Mouse (Mus musculus) adrenal gland, adult (tissue): Measurements from ENCODE around the gene Lgals7.
A peak's percentile ranks its signal among the peaks of the same experiment; 100 is the strongest.

ENCODE experiments used
- DNase-seq, 2 experiments: peaks; one replicate each; pipeline ENCODE4 v3.0.0; 2022 to 2023; ENCODE audit warnings: low spot score in 1 of 2; ENCODE audit not compliant: inconsistent age in 2 of 2

Lgals7 gene

DNA sequence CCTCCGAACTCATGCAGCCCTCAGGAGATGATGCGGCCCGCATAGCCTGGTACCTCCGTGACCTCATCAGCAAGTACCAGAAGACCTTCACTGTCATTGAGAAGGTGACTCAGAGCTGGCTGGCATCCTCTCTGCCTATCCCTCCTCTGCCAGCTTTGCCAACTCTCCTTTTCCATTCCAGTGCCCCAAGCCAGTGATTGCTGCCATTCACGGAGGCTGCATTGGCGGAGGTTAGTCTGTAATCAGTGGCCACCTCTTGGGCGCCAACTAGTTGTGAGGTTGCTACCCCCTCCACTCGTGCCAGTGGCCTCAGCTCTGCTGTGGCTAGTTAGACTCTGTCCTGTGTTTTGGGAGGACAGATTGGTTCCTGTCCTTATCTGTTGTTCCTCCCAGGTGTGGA is 33.8 kb upstream of the Lgals7 start:
- peak; percentile 86 to 92 for DNase-seq

DNA sequence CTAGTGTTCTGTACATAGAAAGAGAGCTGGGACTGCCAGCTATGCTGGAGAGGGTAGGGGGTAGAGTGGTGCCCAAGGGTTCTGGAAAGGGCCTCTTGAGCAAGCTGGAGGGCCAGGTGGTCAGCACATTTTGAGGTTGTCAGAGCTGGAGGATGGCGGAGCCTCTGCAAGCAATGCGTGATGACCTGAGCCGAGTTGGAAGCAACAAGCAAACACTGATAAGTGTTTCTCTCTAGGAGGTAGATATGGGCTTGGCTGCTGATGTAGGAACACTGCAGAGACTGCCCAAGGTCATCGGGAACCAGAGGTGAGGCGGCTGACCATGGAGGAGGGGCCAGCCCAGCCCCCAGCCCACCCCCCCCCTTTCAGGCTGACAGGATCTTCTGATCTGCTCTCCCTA is 32.7 kb upstream of the Lgals7 start:
- peak in 1 of 2 experiments; percentile 28 for DNase-seq

DNA sequence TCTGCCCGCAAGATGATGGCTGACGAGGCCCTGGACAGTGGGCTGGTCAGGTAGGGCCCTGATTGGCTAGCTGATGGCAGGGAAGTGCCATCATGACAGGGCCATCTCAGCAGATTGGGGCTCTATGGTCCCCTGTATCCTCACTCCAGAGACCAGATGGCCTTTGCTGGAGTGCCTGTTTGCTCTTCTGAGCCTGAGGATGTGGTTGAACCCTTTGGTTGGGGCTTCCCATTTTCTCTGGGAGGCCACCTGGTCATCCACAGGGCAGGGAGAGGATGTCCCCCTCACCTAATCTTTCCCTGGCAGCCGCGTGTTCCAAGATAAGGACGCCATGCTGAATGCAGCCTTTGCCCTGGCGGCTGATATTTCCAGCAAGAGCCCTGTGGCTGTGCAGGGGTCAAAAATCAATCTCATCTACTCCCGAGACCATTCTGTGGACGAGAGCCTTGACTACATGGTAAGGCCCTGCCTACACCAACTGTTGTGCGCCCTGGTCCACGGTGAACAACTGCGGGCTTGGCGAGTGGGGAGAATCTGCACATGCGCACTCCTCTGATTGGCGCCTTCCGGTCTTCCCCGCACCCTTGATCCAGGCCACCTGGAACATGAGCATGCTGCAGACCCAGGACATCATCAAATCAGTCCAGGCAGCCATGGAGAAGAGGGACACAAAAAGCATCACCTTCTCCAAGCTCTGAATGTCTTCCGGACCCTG is 32.1 kb upstream of the Lgals7 start:
- no peak for DNase-seq

- no peak for DNase-seq
These were observed 31.5 kb upstream of the Lgals7 start for GRCm38 (mm10) chr7:28832137-28832536.

DNA sequence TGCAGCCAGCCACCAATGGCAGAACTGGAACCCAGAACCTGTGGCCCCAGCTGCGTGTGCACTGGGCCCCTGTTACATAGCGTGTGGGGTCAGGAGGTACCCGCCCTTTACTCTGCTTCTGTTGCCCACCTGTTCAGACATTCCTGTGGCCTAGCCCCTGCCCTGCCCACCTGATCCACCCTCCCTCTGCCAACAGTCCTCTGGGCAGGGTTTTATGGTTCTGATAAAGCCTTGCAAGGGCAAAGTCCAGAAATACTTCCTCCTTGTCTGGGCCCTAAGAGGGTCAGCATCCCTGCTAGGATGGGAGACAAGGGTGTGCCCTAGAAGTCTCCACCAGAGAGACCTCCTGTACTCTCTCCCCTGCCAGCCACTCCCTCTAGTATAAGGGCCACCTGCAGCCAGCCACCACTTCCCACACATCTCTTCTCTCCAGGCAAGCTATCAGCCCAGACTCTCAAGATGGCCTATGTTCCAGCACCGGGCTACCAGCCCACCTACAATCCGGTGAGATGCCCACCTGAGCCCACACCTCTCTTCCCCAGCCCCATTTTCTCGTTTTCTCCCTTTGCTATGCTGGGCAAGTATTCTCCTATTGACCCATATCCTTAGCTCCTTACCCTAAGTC is 29.8 kb upstream of the Lgals7 start, which contains the start of gene Lgals4:
Lgals4 (plus strand) TSS at position 132 of the 625 bp plus-strand sequence.
- DNase-seq: no peak

DNA sequence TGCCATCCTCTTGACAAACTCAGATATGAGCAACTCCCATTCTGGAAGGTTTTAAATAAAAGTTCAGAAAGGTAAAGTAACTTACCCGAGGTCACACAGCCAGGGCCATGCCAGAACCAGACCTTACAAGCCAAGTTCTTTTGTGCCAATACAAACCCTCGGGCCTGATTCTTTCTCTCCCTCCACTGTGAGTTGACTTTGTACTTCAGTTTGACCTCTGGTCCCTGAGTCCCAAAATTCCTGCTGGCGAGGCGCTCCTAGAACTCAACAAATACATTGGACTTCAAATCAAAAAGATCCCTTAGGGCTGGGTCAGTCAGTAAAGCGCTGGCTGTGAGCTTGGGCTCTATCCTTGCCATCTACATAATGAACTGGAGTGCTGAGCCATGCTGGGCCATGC is 26.7 kb upstream of the Lgals7 start:
- DNase-seq: peak in 1 of 2 experiments; percentile 34

DNA sequence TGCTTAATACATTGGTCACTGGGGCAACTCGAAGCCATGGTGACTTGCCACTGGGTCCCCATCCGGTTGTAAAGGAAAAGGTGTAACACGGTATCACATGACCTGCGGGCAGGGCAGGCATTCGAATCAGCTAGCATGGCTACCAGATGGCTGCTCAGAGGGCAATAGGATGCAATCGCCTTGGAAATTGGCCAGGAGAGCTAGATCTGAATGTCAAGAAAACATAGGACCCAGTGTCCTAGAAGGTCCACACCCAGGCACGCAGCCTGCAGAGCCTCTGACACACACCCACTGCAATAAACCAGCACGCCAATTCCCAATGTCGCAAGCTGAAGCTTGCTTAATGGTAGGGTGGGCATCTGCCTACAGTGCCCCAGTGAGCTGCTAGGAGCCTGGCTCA is 25.3 kb upstream of the Lgals7 start:
- DNase-seq: peak in 1 of 2 experiments; percentile 47

GRCm38 (mm10) chr7:28847273-28847672 is 16.4 kb upstream of the Lgals7 start:
- no peak for DNase-seq

- no peak for DNase-seq
These were observed 13.9 kb upstream of the Lgals7 start for GRCm38 (mm10) chr7:28849700-28850236.

- DNase-seq: no peak
These were observed 13.0 kb upstream of the Lgals7 start for GRCm38 (mm10) chr7:28850642-28851041.

DNA sequence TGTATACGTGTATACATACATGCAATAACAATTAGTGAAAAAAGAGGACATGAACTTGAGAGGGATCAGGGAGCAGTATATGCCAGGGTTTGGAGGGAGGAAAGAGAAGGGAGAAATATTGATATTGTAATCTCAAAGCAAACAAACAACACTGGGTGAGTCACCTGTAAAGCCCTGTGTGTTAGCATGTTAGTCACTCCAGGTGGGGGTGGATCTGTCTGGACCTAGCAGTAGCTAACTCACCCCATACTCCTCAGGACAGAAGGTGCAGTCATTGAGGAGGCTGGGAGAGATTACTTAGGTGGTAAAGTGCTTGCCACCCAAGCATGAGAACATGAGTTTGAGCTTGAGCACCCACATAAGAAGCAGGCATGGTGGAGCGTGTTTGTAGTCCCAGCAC is 3.7 kb upstream of the Lgals7 start:
- DNase-seq: no peak

DNA sequence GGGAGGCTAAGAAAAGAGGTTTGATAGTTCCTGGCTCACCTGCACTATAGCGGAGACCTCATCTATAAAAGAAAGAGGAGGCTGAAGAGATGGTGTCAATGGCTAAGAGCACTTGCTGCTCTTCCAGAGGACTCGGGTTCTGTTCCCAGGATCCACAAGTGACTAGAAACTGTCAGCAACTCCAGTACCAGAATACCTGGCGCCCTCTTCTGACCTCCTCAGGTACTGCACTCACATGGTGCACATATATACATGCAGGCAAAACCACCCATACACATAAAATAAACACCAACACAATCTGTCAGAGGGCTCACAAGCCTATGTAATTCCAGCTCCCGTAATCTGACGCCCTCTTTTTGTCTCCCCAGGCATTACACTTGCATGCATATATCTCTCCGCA is 2.8 kb upstream of the Lgals7 start:
- no peak for DNase-seq

DNA sequence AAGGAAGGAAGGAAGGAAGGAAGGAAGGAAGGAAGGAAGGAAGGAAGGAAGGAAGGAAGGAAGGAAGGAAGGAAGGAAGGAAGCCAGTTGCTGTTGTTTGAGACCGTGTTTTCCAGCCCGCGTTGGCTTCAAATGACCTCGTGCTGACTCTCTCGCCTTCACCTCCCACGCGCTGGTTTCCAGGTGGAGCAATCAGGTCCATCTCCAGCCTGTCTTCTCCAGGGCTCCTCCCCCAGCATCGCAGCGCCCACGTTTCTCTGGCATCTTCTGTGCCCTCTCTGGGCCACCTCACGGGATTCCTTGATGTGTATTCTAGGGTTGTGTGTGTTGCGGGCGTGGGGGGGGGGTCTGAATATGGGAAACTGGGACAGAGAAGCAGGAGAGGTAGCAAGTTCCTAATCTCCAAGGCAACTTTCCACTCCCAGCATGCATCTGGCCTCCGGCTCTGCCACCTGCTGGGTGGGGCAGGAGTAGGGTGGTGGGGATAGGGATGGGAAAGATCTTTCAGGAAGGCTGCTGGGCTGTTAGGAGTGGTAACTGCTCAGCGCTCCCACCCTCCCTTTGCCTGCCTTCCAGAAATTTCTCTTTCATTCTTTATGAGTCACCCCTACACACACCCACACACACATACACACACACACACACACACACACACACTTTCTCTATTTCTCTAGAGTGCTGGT is 695 bp upstream of the Lgals7 start:
- no peak for DNase-seq

DNA sequence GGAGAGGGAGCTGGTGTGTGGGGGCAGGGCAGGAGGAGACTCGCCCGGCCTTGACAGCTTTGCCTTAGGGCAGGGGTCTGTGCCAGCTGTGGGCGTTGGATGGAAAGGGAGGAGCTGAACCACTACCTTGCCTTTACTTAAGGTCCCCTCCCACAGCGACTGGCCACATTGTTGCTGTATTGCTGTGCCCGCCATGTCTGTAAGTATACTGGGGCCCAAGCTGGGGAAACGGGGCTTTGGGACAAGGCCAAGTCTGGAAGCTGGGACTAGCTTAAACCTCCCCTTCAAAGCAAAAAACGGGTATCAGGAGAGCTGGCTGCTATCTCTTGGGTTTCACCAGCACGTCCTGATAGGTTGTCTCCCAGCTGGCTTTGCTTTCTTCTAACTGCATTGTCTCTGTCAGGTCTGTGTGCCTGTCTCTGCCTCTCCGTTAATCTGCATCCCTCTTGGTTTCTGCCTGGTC is 666 bp downstream of the Lgals7 start:
- DNase-seq: no peak

DNA sequence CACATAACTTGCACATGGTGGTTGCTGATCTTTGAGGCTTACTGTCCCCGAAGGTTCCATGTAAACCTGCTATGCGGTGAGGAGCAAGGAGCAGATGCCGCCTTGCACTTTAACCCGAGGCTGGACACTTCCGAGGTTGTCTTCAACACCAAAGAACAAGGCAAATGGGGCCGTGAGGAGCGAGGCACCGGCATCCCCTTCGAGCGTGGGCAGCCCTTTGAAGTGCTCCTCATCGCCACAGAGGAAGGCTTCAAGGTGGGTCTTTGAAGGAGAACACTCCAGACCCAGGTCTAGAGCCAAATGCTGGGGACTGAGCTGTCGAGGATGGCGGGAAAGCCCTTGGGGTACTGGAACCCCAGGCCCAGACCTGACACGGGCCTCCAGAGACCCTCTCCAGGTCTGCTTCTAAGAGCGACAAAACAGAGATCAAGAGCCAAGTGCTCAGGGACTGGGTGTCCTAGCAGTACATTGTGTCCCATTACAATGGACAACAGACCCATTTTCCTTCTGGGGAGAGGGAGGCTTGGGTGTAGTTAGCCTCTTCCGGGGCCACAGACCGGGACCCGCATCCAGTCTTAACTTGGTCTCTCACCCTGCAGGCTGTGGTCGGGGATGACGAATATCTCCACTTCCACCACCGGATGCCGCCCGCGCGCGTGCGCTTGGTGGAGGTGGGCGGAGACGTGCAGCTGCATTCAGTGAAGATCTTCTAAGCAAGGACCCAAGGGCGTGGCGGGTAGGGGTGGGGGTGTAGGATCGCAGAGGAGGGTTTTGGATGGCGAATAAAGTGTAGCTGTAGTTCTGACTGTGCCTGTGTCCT is 2.0 kb downstream of the Lgals7 start:
- peak; percentile 87 to 92 for DNase-seq

DNA sequence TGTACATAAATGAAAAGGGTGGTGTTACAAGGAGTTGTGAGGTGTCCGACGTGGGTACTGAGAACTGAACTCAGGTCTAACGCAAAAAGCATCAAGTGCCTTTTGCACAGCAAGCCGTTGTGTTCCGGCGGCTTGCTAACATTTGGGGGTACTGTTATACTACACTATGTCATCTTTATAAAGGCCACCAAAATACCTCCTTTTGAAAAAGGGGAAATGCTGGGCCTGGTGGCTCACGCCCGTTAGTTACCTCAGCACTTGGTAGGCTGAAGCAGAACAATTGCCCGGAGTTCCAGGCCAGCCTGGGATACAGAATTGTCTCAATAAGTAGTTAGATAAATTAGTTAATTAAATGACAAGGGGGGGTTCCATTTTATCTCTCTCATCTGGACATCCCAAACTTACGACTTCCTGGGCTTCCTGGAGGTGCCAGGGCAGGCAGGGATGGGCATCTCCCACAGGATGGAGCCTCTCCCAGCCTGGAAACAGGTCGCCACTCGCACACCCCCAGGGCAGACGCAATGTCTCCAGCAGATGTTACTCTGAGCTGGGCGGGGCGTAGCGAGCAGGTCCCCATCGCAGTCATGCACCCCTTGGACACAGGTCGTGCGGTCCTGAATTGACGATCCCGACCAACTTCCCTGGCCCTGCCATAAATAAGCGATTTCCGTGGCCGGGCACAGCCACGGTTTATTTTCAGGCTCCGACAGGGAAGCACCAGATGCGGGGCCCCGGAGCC is 3.3 kb downstream of the Lgals7 start:
- DNase-seq: no peak

GRCm38 (mm10) chr7:28867508-28868340 is 4.1 kb downstream of the Lgals7 start:
- peak; percentile 80 to 93 for DNase-seq

DNA sequence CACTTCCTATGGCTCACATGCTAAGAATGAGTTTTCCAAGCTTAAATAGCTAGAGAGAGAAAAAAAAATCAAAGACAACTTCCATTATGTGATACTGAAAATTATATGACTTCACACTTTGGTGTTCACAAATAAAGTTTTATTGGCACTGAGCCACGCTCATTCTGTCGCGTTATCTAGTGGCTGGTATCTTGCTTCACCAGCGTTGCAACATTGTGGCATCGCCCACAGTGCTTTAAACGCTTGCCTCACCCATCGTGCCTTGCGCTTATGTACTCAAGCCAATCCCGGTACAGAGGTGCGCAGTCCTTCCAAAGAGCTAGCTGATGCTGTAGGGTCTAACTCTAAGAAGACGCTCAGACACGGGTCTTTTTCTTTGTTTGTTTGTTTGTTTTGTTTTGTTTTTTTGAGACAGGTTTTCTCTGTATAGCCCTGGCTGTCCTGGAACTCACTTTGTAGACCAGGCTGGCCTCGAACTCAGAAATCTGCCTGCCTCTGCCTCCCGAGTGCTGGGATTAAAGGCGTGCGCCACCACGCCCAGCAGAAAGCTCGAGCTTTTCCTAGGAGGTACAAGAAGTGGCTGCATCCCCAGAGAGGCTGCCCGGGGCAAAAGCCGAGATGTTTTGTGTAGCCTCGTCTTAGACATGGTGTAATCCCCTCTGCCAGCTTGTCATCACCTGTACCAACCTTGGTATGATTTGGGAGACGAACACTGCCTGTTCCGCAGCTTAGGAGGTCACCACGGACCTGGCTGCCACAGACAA is 7.4 kb downstream of the Lgals7 start:
- no peak for DNase-seq

- no peak for DNase-seq
These were observed 10.9 kb downstream of the Lgals7 start for GRCm38 (mm10) chr7:28874565-28874964.
